Mouse (Mus musculus): ENCODE data around the gene Adrb1. TPM values are rescaled to one million over a fixed set of nuclear protein-coding genes. Genes with fewer than 3 reads are reported as not detected.
"Not testable (repeated sequence)": the region's sequence is repeated elsewhere in the genome, so short reads cannot be mapped to it uniquely, and the experiment has no call there.

Gene Adrb1
- total RNA-seq, 2 experiments from 2014 or later = 15.6 to 15.8 TPM

DNA sequence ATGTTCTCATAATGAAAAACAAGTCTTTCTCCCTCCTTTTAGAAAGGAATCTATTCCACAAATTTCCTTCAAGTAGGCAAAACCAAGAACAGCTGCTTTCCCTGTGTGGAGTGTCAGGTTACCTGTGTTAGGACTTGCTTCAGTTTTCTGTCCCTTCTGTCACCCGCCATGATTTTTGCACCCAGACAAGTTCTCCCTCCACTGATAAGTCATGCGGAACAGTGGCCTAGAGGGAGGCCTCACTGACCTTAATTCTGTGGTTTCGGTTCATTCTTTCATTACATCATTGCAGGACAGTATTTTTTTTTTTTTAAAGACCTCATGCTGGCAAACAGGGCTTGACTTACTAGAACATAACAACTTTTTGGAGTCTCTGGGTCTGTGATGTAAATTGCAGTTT, 27.3 kb downstream of the Adrb1 start:
- no peak for DNase-seq

- no peak for DNase-seq
Observed at GRCm38 (mm10) chr19:56750709-56751108, 28.7 kb downstream of the Adrb1 start.

DNA sequence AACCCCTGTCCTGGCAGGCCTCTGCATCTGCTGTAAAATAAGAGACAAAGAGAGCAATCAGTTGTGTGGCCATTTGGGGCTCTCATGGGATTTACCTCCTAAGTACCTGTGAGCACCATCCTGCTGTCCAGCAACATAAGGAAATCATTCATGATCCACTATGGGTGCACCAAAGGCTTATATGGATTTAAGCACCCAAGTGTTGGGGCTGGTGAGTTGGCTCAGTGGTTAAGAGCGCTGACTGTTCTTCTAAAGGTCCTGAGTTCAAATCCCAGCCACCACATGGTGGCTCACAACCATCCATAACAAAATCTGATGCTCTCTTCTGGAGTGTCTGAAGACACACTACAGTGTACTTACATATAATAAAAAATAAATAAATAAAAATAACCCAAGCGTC, 32.5 kb downstream of the Adrb1 start:
- not testable (repeated sequence) for DNase-seq

DNA sequence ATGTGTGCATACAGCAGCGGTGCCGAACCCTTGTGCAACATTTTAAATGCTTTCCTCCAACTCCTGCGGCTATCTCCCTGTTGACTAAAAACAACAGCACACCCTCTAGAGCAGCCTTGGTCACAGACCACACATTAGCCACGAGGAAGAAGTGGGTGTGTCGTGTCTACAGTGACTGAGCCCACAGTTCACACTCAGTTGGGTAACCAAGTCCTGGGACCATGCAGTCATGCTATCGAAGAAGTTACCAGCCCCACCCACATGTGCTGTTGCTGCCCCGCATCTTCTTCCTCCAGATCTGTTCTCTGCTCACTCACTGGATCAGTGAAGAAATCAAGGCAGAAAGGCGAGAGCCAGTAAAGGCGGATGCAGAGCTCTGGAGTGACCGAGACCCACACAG, 34.4 kb downstream of the Adrb1 start:
- DNase-seq = peak in 1 of 2 experiments; percentile 16

GRCm38 (mm10) chr19:56758311-56758710, 36.3 kb downstream of the Adrb1 start:
- DNase-seq = no peak

- DNase-seq = no peak
Observed at GRCm38 (mm10) chr19:56759740-56760139, 37.7 kb downstream of the Adrb1 start.

DNA sequence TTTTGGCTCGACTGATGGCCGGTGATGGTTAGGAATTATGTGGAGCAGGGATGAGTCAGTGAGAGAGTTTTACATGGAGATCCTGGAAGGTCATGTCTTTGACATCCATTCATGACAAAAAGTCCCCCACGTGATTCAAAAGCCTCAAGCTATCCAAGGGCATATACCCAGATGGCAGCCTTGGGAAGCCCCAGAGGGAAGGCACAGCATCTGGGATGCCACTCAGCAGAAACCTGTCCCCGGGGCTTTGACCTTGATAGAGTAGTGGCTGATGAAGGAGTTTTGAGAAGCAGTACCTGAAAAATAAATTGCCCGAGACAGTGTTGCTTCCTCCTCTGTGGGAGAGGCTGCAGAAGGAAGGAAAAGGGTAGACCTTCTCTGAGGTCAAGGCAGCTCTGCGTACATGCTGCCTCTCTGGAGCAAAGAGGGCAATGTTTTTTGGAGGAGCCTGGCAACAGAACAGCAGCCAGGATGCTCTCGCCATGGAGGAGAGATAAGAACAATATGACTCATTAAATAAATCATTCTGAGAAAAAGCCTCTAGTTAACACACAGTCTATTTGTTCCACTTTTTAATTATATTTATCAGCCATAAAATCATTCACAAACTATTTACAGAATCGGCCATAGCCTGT, 38.4 kb downstream of the Adrb1 start:
- DNase-seq = peak; percentile 25 to 30

- DNase-seq = peak in 1 of 2 experiments; percentile 51
Observed at GRCm38 (mm10) chr19:56761096-56761495, 39.1 kb downstream of the Adrb1 start.

GRCm38 (mm10) chr19:56761727-56762126, 39.7 kb downstream of the Adrb1 start:
- no peak for DNase-seq

DNA sequence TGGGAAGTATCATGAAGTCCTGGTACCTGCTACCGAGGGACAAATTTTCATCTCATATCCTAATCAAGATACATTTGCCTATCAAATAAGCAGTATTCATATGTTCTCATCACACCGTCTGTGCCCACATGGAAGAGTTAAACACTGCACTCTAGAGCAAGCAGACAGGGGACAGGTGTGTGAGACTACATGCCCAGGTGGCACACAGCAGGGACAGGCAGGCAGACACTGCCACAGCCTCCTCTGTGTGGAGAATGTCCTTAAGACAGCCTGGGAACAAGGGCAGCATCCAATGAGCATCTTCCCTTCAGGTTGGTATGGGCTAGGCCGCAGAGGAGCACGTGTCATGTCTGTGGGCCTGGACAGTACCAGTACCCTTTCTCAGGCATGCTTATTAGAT, 40.7 kb downstream of the Adrb1 start:
- no peak for DNase-seq

GRCm38 (mm10) chr19:56769024-56769423, 47.0 kb downstream of the Adrb1 start:
- no peak for DNase-seq

GRCm38 (mm10) chr19:56772158-56772557, 50.2 kb downstream of the Adrb1 start:
- DNase-seq = no peak

GRCm38 (mm10) chr19:56773393-56773971, 51.5 kb downstream of the Adrb1 start:
- no peak for DNase-seq

- peak; percentile 73 to 79 for DNase-seq
Observed at GRCm38 (mm10) chr19:56774408-56774962, 52.5 kb downstream of the Adrb1 start.

DNA sequence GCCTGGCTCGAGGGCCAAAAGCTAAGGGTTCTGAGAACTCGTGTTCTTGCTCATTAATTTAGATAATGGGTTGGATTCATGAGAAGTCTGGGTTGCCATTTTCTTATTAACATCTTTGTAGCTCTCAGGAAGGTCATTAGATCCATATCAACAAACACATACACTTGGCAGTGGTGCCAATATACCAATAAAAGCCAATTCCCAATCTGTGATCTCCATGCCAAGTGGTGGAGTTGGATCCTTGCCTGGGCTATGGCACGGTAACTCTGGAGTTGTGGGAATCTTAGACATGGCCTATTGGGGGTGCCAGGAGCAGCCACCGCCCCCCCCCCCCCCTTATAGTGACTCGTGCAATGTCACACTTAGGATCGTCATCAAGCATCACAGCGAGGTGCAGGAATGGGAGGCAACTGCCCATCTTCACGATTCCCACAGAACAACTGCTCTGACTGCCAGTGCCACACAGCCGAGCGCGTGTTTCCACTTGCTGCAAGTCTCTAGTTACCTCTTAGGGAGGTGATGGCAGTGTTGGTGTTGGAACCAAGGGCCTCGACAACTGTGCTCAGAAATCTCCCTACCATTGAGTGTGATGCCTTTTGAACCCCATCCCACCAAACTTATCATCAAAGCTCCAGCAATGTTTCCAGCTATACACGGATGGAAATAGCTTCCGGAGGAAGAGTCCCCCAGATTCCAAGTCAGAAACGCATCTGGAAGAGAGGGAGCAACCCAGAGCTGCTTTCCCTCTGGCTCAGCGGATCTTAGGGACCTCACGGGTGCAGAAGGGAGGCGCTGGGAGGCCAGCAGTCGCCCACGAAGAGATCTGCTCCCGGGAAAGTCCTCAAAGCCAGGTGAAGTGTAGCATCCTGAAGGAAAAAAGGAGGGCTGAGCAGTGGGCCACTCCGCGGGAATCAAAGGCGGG, 53.2 kb downstream of the Adrb1 start:
- DNase-seq = peak in 1 of 2 experiments; percentile 55

GRCm38 (mm10) chr19:56775893-56776718, 54.1 kb downstream of the Adrb1 start:
- DNase-seq = peak; percentile 30 to 50

DNA sequence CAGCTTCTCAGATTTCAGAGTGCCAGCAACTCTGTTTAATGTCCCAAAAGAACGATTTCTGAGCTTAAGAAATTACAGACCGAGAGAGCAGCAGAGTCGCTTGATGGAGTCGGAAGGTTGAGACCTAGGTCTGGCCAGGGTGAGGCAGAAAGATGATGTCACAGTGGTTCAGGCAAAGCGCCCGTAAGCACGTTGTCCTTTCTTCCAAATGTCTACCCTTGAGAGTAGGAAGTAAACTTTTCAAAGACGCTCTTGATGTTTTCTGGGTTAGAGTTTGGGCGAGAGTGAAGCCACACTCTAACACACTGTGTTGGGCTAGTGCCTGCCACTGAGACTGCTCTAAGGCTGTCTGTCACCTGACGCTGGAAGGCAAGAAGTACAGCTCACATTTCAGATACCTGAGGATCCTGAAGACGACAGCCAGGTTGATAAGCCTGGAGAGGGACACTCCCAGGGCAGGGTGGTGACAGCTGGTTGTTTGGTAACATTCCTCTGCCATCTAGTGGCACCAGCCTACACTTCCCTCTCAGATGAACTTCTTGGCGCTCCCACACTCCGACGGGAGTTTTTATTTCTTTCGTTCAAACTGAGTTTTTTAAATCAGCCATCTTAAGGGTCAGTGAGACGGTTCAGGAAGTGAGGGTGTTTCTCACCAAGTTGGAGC, 54.9 kb downstream of the Adrb1 start:
- DNase-seq = peak; percentile 66 to 68

- not testable (repeated sequence) for DNase-seq
Observed at GRCm38 (mm10) chr19:56778532-56778931, 56.5 kb downstream of the Adrb1 start.
